Mouse (Mus musculus) heart, postnatal 0 days (tissue): ENCODE results near the gene Sirt7.

ENCODE experiments used
- CTCF ChIP-seq: IDR thresholded peaks from 2 replicates; pipeline ENCODE4 v1.5.1; 2016; ENCODE audit warnings: antibody characterized with exemption, control low read depth, low read depth
- EP300 ChIP-seq: IDR thresholded peaks from 2 replicates; pipeline ENCODE4 v1.6.1; 2016; ENCODE audit warnings: antibody characterized with exemption, low read depth

DNA sequence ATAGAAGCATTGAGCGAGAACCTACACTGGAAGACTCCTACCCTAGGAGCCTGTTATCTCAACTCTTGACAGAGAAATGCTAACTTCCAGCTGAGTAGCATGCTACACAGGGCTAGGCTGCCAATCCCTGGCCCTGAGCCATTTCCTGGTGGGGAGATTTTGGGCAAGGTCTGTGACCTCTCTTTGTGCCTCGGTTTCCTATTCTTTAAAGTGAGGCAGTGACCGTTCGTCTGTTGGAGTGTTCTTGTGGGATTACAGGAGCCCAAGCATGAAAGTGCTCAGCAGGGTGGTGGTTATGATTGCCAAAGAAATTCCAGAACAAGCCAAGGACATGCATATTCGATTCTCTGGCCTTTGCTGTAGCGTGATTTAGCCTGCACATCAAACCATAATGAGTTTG lies 37.7 kb upstream of the Sirt7 start:
- TF ChIP-seq CTCF (no peak), EP300 (no peak)
